Mouse (Mus musculus) frontal cortex, adult 2 months (tissue): ENCODE measurements at regions not wholly inside any gene's neighbourhood (a gene's known extent, or its start where the extent isn't known, plus 50 kb on each side); places are given as distances from the start of the nearest gene placed in this dataset.
"Not testable (repeated sequence)": the region's sequence is repeated elsewhere in the genome, so short reads cannot be mapped to it uniquely, and the experiment has no call there.

ENCODE experiments used
- DNase-seq, 2 experiments: peaks; one replicate each; pipeline ENCODE4 v3.0.0; 2022; ENCODE audit warnings: low spot score in 1 of 2; ENCODE audit errors: extremely low spot score in 1 of 2

- peak; percentile 9 to 19 for DNase-seq
Observed at GRCm38 (mm10) chr1:123156851-123157250, 888.5 kb downstream of the Dpp10 start.

GRCm38 (mm10) chr1:123154558-123154957, 890.8 kb downstream of the Dpp10 start:
- DNase-seq: peak; percentile 4 to 34

- not testable (repeated sequence) for DNase-seq
Observed at GRCm38 (mm10) chr1:123133891-123134290, 911.5 kb downstream of the Dpp10 start.
